Mouse (Mus musculus): ENCODE results near the gene Slc6a1.

Slc6a1 gene

GRCm38 (mm10) chr6:114282469-114283277 is at the start of gene Slc6a1:
Gene Slc6a1, plus strand, starts transcription at chr6:114282635.
- peak; percentile 66 to 79 for DNase-seq

GRCm38 (mm10) chr6:114238892-114239644 is 43.4 kb upstream of the Slc6a1 start:
- DNase-seq, result no peak

GRCm38 (mm10) chr6:114245665-114246064 is 36.8 kb upstream of the Slc6a1 start:
- DNase-seq, result peak; percentile 64 to 74

GRCm38 (mm10) chr6:114250311-114250710 is 32.1 kb upstream of the Slc6a1 start:
- DNase-seq, result peak; percentile 89 to 90

DNA sequence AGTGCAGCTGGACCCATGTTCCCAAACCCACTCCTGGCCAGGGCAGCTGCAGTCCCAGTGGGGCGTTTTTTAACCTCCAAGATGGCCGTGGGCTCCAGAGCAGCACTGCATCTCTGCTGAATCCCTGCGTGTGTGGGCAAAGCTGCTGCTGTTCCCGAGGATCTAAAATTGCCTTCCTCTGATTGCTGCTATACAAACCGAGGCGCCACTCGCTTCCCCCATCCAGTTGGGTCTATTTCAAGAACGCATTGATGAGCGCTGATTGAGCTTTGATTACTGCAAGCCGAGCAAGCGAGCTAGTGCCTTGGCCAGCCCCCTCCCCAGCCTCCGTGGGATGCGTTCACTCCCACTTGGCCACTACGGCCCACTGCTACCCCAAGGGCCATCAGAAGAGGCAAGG is 27.5 kb upstream of the Slc6a1 start:
- no peak for DNase-seq

DNA sequence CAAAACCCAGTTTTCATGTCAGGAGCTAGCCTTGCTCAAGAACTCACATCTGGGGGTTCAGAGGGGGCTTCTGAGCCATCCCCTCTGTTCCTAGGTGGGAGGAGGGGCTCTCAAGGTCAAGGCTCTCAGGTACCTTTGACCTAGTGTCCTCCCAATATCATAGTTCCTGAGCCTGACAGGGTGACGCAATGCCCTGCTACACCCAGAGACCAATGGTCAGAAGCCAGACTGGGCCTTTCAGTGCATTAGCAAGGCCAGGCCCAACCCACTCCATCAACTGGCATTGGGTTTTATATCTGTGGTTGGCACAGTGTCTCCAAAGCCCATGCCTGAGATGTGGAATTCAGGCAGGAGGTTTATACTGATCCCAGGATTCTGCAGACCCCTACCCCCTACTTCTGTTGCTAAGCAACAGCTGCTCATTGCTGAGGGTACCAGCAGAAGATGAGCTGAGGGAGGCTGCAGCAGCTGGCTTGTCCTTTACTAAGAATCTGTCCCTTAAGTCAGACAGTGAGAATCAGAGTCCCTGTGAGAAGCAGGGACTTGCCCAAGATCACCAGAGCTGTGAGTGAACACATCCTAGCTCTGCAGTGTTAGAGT is 24.6 kb upstream of the Slc6a1 start:
- no peak for DNase-seq

DNA sequence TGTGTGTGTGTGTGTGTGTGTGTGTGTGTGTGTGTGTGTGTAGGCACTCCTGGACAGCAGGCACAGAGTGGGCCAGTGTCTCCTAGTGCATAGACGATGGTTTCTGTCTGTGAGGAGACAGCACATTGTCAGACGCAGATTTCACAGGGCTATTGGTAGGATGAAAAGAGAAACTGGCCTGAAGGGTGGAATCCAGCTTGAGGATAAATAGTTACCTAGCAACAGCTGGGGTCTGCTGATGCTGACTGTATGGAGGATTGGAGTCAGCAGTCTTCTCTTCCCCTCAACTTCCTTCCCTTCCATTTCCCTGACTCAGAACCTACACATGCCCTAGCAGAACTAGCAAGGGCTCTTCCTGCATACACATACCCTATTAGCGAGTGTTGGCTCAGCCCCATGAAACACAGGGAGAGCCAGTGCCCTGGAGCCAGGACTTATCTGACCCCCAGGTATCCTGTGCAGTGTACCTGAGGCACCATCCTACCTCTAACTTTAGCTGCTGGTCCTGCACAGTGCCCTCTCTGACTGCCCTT is 23.7 kb upstream of the Slc6a1 start:
- DNase-seq, result no peak

DNA sequence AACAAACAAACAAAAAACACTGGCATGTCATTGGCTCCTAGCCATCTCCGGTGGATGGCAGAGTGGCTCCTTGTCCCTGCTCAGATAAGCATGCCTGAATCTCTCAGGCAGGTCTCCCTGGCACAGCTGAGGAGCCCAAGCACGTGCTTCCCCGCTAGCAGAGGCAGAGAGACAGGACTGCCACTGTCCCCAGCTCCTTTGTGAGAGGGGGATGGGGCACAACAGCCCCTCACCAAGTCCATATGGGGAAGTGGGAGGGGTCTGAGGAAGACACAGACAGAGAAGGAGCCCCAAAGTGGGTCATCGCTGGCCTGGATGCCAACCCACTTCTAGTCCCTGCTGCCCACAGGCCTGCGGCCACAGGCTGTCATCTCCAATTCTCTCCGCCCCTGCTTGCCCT is 20.8 kb upstream of the Slc6a1 start:
- peak; percentile 69 to 78 for DNase-seq

- no peak for DNase-seq
Observed at GRCm38 (mm10) chr6:114264010-114264409, 18.4 kb upstream of the Slc6a1 start.

DNA sequence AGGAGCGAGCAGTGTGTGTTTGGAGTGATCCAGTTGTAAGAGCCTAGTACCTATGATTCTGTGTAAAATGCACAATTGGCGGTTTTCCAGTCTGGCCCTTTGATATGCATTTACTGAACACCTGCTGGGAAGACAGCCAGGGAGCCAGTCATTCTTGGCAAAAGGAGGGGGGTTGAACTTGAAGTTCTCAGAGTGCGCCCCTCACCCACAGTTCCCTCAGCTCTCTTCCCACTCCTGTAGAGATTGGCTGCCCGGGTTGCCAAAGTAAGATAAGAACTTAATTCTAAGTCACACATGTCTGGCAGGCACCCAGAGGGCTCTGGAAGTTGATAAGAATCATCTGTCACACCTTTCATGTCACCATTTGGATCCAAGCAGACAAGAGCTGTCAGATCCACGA is 18.0 kb upstream of the Slc6a1 start:
- DNase-seq, result no peak

- no peak for DNase-seq
Observed at GRCm38 (mm10) chr6:114266273-114266672, 16.2 kb upstream of the Slc6a1 start.

DNA sequence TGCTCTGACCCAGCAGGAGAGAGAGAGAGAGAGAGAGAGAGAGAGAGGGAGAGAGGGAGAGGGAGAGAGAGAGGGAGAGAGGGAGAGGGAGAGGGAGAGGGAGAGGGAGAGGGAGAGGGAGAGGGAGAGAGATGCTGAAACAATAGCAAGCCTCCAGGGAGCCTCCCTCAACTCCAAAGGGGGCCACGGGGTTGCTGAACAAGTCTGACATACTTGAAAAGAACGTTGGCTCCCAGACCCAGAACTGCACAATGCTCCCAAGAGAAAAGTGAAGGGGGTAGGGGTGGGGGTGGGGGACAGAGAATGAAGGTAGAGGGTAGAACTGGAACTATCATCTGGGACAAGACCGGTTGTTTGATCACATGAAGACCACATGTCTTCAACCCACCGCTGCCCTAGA is 14.5 kb upstream of the Slc6a1 start:
- DNase-seq, result no peak

- DNase-seq, result peak in 1 of 2 experiments; percentile 44
Observed at GRCm38 (mm10) chr6:114269589-114269988, 12.8 kb upstream of the Slc6a1 start.

GRCm38 (mm10) chr6:114270799-114271198 is 11.6 kb upstream of the Slc6a1 start:
- no peak for DNase-seq

DNA sequence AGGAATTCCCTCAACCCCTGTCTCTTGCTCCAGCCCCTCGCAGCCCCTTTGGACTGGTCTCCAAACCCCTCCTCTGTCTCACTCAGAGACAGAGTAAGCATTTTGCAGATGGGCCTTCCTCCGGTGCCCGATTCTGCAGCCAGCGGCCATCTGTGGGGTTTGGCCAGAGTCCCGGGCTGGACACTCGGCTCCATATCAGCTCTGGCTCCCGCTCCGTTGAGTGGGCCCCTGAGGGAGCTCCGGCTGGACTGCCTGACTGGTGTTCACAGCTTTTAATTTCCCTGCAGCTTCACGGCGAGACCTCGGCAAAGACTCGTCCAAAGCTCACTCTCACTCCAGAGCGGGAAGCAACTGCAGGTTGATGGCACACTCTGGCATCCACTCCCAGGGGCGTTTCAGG is 10.2 kb upstream of the Slc6a1 start:
- peak; percentile 85 to 86 for DNase-seq

DNA sequence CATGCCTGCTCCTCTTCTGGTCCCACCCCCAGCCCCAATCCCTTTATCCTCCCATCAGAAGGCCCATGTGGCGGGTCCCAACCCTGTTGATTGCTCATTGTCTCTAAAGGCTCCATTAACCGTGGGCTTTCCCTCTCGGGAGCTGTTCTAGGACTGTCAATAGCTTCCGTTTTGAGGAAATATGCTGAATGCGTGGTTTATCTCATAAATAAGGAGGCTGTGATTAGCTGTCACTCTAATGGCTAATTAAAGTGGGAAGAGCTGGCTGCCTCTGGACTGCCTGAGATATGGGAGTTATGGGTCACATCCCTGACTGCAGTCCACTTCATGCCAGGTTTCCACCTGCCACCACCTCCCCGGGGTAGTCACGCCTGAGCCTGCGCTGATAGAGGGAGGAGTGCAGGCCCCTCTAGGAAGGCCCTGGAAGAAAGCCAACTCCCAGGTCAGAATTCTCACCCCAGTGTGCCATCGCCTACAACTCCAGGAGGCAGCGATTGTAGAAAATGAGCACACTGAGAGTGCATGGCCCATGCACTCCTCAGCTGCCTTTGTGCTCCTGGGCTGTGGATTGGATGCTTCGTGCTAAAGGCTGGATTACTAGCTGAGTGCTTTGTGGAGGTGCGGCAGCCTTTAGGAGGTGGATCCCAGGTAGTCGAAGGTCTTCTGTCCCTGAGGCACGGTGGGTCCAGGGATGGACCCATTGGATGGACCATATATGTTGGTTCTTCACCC is 8.3 kb upstream of the Slc6a1 start:
- DNase-seq, result no peak

- DNase-seq, result no peak
Observed at GRCm38 (mm10) chr6:114275800-114276199, 6.6 kb upstream of the Slc6a1 start.

- no peak for DNase-seq
Observed at GRCm38 (mm10) chr6:114283278-114283770, 889 bp downstream of the Slc6a1 start.

DNA sequence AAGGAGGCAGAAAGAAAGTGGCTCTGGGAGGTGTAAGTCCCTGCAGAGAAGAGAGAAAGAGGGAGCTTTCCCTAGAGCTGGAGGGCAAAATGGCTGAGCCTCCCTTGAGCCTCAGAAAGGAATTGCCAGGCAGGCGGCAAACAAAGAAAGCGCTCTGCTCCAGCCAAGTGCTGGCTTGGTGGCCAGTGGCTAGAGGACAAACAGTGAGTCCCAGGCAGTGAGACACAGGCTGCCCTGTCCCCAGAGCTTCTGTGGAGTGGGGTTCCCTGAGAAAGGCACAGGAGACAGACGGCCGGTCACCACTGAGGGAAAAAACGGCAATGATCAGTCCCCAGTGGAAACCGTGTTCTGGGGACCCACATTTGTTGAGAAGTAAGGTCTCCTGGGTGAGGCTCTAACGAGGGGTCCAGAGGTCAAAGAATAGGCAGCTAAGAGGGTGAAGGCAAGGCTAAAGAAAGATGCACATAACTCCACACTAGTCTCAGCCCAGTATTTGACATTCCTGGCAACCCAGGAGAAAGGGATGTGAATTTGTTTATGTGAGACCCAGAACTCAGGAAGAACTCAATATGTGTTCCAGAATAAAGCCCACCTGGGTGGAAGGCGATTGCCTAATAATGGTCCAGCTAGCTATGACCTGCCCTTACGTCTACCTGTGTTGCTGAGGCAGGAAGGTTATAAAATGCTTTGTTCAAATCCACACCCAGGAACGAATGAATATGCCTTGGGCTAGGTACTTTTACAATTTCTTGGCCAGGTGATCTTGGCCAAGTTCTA is 1.7 kb downstream of the Slc6a1 start:
- DNase-seq, result no peak

DNA sequence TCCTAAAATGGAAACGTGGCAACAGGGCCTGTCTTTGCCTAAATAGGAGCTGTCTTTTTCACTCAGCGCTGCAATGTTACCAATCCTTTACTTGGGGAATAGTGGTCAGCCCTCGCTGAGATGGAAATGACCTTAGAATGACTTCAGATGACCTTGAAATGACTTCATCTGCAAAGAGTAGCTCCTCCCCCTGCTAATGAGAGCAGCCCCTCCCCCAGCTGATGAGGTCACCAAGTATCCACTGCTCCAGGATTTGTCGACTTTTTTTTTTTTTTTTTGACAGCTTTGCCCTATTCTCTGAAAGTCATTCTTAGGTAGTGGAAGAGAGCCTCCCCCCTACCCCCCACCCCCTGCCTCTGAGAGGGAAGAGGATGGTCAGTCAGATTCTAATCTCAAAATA is 3.0 kb downstream of the Slc6a1 start:
- DNase-seq, result no peak

DNA sequence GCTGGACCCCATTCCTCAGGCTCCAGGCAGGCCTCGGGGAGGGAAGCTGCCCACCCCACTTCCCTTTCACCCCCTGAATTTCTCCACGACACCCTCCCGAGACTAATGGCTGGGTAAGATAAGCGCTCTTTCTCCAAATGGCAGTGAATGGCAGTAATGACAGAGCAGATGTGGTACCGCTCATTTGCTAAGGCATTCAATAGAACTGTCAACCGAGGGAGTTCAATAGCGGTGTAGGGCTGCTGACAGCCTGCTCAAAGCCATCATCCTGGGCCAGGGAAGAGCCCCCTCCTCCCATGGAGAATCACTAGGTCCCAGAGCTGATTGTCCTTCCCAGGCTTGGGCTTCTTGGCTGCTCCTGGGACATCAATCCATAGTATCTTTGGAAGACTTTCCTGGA is 6.7 kb downstream of the Slc6a1 start:
- DNase-seq, result no peak

DNA sequence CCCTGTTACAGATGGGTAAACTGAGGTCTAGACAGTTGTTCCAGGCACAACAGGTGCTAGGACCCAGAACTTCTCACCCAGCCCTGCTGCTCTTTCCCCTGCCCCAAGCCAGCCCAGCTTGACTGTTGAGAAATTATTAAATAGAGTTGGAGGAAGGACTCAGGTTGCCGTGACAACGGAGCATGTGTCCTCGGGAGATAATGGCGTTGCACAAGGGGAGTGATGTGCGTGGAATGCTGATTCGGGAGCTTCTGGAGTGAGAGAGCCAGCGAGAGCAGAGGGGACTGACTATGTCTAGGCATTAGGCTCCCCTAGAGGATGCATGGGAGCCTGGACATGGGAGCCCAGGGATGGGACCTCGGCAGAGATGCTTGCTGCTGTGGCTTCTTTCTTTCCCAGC is 7.7 kb downstream of the Slc6a1 start:
- peak in 1 of 2 experiments; percentile 63 for DNase-seq
